Mouse (Mus musculus) heart, embryonic 11.5 days (tissue): ENCODE results near the gene Trim47. TPM values are rescaled to one million over a fixed set of nuclear protein-coding genes. Genes with fewer than 3 reads are reported as not detected.
A peak's percentile ranks its signal among the peaks of the same experiment; 100 is the strongest.

ENCODE experiments used
- ATAC-seq: fragments of 200-750 bp; cut with Nextera tagmentation; replicated peaks from 2 replicates; pipeline ENCODE4 v1.8.0; 2017; ENCODE audit warnings: moderate library complexity; ENCODE audit not compliant: insufficient number of reproducible peaks, low FRiP score, low TSS enrichment
- H3K27ac ChIP-seq: fragments of 300-500 bp; sonication (generic); 2 replicates; pipeline ENCODE4 v1.5.1; 2014; ENCODE audit warnings: mild to moderate bottlenecking, low read depth, low read length
- H3K27me3 ChIP-seq: fragments of 300-500 bp; sonication (generic); 2 replicates; pipeline ENCODE4 v1.6.1; 2014; ENCODE audit warnings: mild to moderate bottlenecking, low read length, mixed read lengths; ENCODE audit not compliant: control insufficient read depth, insufficient read depth
- H3K36me3 ChIP-seq: fragments of 300-500 bp; sonication (generic); 2 replicates; pipeline ENCODE4 v1.6.1; 2014; ENCODE audit warnings: mild to moderate bottlenecking, low read length, moderate library complexity, mixed read lengths; ENCODE audit not compliant: control insufficient read depth, insufficient read depth
- H3K4me1 ChIP-seq: fragments of 300-500 bp; sonication (generic); 2 replicates; pipeline ENCODE4 v1.6.1; 2014; ENCODE audit warnings: low read length; ENCODE audit not compliant: control insufficient read depth, insufficient read depth
- H3K4me2 ChIP-seq: fragments of 300-500 bp; sonication (generic); 2 replicates; pipeline ENCODE4 v1.6.1; 2014; ENCODE audit warnings: mild to moderate bottlenecking, moderate library complexity
- H3K4me3 ChIP-seq: fragments of 300-500 bp; sonication (generic); 2 replicates; pipeline ENCODE4 v1.5.1; 2014; ENCODE audit warnings: low read depth, low read length
- H3K9ac ChIP-seq: fragments of 300-500 bp; sonication (generic); 2 replicates; pipeline ENCODE4 v1.6.1; 2014; ENCODE audit warnings: mild to moderate bottlenecking, low read depth, low read length, moderate library complexity
- H3K9me3 ChIP-seq: fragments of 300-500 bp; sonication (generic); replicated peaks from 2 replicates; pipeline ENCODE4 v1.6.1; 2016; ENCODE audit warnings: low read length; ENCODE audit not compliant: control insufficient read depth
- WGBS: fragments of 180-500 bp; shearing (Covaris S2); extraction: QIAGEN DNeasy Blood & Tissue Kit; methylation state at CpG from one replicate; pipeline ENCODE4 v1.1.7; 2014; ENCODE audit not compliant: insufficient replicate concordance; 5-methylcytosine and 5-hydroxymethylcytosine counted together
- polyA plus RNA-seq: library from polyadenylated mRNA; unstranded; fragments of >200 nt; fragmentation: Nextera tagmentation; extraction: Ambion mirVana; gene quantifications from 2 replicates; pipeline ENCODE4 v1.2.1, GENCODE M21; 2014

Trim47 gene
- polyA plus RNA-seq, 1 experiment from 2014 or later = 38.3 TPM

- no peaks in the 10 kb centered on the region for H3K27me3 ChIP-seq
- no peak overlapping the region for H3K4me2 ChIP-seq
- no peak overlapping the region for H3K27ac ChIP-seq
- WGBS = 82% methylated on average over 6 of the region's 6 CpGs
- no peaks in the 10 kb centered on the region for H3K36me3 ChIP-seq
- ATAC-seq = no peak
- no peak overlapping the region for H3K9ac ChIP-seq
- H3K9me3 ChIP-seq = no peaks in the 10 kb centered on the region
- peaks cover 7% of the 10 kb centered on the region; the same call in 1 of the 2 replicates for H3K4me1 ChIP-seq
- no peak overlapping the region for H3K4me3 ChIP-seq
Measured at GRCm38 (mm10) chr11:116089545-116089944, 37.5 kb downstream of the Trim47 start.

DNA sequence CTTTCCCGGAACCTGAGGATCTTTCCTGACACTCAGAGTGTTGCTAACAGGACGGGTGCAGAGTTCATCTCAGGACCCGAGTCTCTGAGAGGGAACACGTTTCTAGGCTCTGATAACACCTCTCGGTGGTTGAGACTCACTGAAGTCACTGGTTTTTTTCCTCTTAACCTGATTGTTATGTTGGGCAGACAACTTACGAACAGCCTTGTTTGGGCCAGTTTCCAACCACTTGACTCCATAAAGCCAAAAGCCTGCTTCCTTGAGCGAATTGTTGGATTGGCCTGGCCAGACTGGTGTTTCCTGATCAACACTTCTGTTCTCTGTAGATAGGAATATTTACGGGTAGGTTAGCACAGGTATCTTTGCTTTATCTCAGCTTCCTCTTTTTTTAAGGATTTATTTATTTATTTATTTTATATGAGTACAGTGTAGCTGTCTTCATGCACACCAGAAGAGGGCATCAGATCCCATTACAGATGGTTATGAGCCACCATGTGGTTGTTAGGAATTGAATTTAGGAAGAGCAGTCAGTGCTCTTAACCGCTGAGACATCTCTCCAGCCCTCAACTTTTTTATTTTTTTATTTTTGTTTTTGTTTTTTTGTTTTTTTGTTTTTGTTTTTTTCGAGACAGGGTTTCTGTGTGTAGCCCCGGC lies 38.1 kb downstream of the Trim47 start:
- H3K4me3 ChIP-seq = no peak overlapping the region
- 0 out of 2 replicates have a peak, but pooled peaks cover under 1% of the 10 kb centered on the region for H3K36me3 ChIP-seq
- H3K4me2 ChIP-seq = no peak overlapping the region
- no peak for ATAC-seq
- H3K9ac ChIP-seq = no peak overlapping the region
- WGBS = 55% methylated on average over 11 of the region's 11 CpGs
- no peaks in the 10 kb centered on the region for H3K9me3 ChIP-seq
- H3K4me1 ChIP-seq = peaks cover 7% of the 10 kb centered on the region; the same call in 1 of the 2 replicates
- H3K27me3 ChIP-seq = no peaks in the 10 kb centered on the region
- H3K27ac ChIP-seq = no peak overlapping the region; the same call in 1 of the 2 replicates

- Histone ChIP-seq H3K4me1 (peaks cover 7% of the 10 kb centered on the region; the same call in 1 of the 2 replicates), H3K9me3 (no peaks in the 10 kb centered on the region), H3K27me3 (no peaks in the 10 kb centered on the region), H3K4me2 (peak overlapping the region; percentile 66), H3K27ac (peak overlapping the region; percentile 57), H3K4me3 (no peak overlapping the region), H3K9ac (no peak overlapping the region), H3K36me3 (peaks cover 7% of the 10 kb centered on the region)
- ATAC-seq = no peak
- 78% methylated on average over 8 of the region's 8 CpGs for WGBS
Measured at GRCm38 (mm10) chr11:116088188-116088587, 38.8 kb downstream of the Trim47 start.

- Histone ChIP-seq H3K4me2 (peak overlapping the region; percentile 66), H3K9ac (peak overlapping the region; percentile 60), H3K27me3 (no peaks in the 10 kb centered on the region), H3K9me3 (no peaks in the 10 kb centered on the region), H3K27ac (peak overlapping the region; percentile 57), H3K36me3 (peaks cover 12% of the 10 kb centered on the region), H3K4me1 (peaks cover 7% of the 10 kb centered on the region; the same call in 1 of the 2 replicates), H3K4me3 (peak overlapping the region; percentile 47)
- 3% methylated on average over 31 of the region's 31 CpGs for WGBS
- peak; percentile 76 for ATAC-seq
Measured at GRCm38 (mm10) chr11:116087194-116088130, 39.5 kb downstream of the Trim47 start.

- H3K36me3 ChIP-seq = peaks cover 15% of the 10 kb centered on the region
- ATAC-seq = peak; percentile 94
- peaks cover 7% of the 10 kb centered on the region; the same call in 1 of the 2 replicates for H3K4me1 ChIP-seq
- peak within 1 kb of the TSS; percentile 63 for H3K9ac ChIP-seq
- H3K4me3 ChIP-seq = peak within 1 kb of the TSS; percentile 47
- H3K4me2 ChIP-seq = peak within 1 kb of the TSS; percentile 66
- no peaks in the 10 kb centered on the region for H3K9me3 ChIP-seq
- H3K27me3 ChIP-seq = no peaks in the 10 kb centered on the region
- H3K27ac ChIP-seq = peak within 1 kb of the TSS; percentile 57
- WGBS = 5% methylated on average over 41 of the region's 43 CpGs
Measured at GRCm38 (mm10) chr11:116086258-116087193, 40.5 kb downstream of the Trim47 start, which contains the start of gene Wbp2. TSS of gene Wbp2 (minus strand) at chr11:116086995.

DNA sequence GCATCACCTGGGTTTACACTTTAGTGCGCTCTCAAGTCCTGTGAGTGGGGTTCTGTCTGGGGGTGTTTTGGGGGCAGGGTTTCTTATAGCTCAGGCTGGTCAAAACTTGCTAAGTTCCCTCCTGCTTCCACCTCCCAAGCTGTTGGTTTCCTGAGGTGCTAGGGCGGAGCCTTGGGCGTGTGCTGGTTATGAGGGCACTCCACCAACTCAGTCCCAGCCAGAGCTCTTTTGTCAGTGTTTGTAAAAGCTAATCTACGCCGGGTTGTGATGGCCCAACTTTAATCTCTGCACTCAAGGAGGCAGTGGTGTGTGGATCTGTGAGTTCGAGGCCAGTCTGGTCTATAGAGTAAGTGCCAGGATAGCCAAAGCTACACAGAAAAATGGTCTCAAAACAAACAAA lies 42.8 kb downstream of the Trim47 start:
- H3K4me1 ChIP-seq = peaks cover 9% of the 10 kb centered on the region
- no peak overlapping the region for H3K9ac ChIP-seq
- WGBS = 88% methylated on average over 6 of the region's 6 CpGs
- peaks cover 27% of the 10 kb centered on the region for H3K36me3 ChIP-seq
- no peaks in the 10 kb centered on the region for H3K9me3 ChIP-seq
- H3K4me3 ChIP-seq = no peak overlapping the region
- H3K27ac ChIP-seq = no peak overlapping the region
- no peaks in the 10 kb centered on the region for H3K27me3 ChIP-seq
- no peak overlapping the region; the same call in 1 of the 2 replicates for H3K4me2 ChIP-seq
- ATAC-seq = no peak

DNA sequence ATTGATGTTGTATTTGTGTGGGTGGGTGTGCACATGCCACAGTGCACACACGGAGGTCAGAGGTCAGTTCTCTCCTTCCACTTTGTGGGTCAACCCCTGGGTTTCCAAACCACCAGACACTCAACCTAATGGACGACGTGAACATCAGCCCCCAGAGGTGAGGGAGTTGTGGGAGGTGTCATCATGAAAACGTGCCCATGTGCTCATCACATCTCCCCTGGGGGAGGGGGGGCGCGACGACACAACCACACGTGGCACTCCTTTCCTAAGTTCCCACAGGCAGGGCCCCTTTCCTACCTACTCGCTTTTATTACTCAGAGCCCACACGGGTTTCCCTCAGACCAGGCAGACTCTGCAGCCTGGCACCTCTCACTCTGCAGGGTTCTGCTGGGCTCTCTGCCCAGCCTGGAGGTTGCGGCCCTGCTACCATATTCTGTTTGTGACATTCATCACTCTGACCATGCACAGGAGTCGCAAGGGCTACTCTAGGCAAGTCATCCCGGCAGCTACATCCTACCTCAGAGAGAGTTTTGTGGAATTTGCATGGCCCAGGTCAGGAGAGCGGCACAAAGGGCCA lies 43.8 kb downstream of the Trim47 start:
- Histone ChIP-seq H3K9me3 (no peaks in the 10 kb centered on the region), H3K36me3 (peaks cover 30% of the 10 kb centered on the region), H3K27ac (no peak overlapping the region), H3K27me3 (no peaks in the 10 kb centered on the region), H3K4me2 (no peak overlapping the region), H3K9ac (no peak overlapping the region), H3K4me3 (no peak overlapping the region), H3K4me1 (peaks cover 18% of the 10 kb centered on the region)
- 89% methylated on average over 14 of the region's 14 CpGs for WGBS
- ATAC-seq = no peak
